Comparison of ENCODE assay signal across 8 mouse cellular contexts in the genomic region with DNA sequence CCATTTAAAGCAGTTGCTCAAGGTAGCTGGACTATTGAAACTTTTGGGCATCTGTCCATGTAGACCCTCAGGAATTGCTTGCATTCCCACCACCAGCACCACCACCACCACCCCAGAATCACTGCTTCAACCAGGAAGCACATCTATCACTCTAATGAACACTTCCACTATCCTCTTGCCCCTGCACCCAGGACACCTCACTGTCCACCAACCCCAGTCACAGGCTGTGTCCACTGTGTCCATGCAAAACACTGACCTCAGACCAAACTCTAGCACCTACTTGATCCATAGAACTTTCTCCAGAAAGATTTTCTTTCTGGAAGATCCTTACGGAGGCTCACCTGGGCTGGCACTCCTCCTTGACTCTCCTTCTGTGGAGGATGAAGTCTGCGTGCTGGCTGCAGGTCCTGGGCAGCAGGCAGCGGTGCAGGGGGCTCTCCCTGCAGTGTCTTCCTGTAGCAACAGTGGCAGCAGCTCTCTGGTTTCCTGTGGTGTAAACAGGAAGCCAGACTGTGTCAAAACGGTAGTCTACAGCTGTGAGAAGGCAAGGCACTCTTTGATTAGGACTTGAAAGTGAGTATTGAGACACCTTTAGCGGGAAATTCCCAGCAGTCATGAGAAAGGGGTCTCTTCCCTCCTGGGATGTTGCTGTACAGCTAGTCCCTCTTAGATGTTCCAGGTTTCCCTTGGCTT. TPM values are rescaled to one million over a fixed set of nuclear protein-coding genes. Genes with fewer than 3 reads are reported as not detected.
DNase-seq lines count a peak whose midpoint lies in the region; ATAC-seq and TF ChIP-seq lines count a peak whose summit lies in the region.

No protein-coding gene starts in this region.

- 0 out of 2 replicates have a peak, but pooled peaks have one; percentile 37 for TF ChIP-seq EP300 in lung, postnatal 0 days (IDR thresholded peaks at IDR 0.05)

- no peak for TF ChIP-seq CTCF in layer of hippocampus, adult 2 months (conservative IDR thresholded peaks at IDR 0.05)
- no peak for TF ChIP-seq CTCF in intestine, postnatal 0 days (IDR thresholded peaks at IDR 0.05; ENCODE audit: low read depth)
- TF ChIP-seq CTCF in lung, postnatal 0 days (IDR thresholded peaks at IDR 0.05), result no peak

- DNase-seq in layer of hippocampus, adult 2 months (ENCODE audit: low spot score in 2 of 2), result no peak
- no peak for DNase-seq in layer of hippocampus, postnatal 36 days
- peak; percentile 36 for DNase-seq in lung, postnatal 0 days (ENCODE audit: low spot score)
- peak; percentile 80 to 91 for DNase-seq in thymus, adult 18-20 months
- no peak for DNase-seq in right cerebral cortex, postnatal 14 days
- no peak for DNase-seq in hindbrain, embryonic 10.5 days (ENCODE audit: low spot score)

- WGBS in intestine, postnatal 0 days, result 52% methylated on average over 5 of the region's 5 CpGs
- WGBS in lung, postnatal 0 days, result 37% methylated on average over 5 of the region's 5 CpGs
- WGBS in forebrain, embryonic 15.5 days, result 72% methylated on average over 5 of the region's 5 CpGs
- 64% methylated on average over 5 of the region's 5 CpGs for whole genome bisulfite sequencing in hindbrain, embryonic 10.5 days

- ATAC-seq in intestine, postnatal 0 days, result no peak
- peak; percentile 36; the same call in 1 of the 2 replicates for ATAC-seq in lung, postnatal 0 days
- ATAC-seq in forebrain, embryonic 15.5 days (replicated peaks), result no peak

- H3K4me3 ChIP-seq in layer of hippocampus, adult 2 months, result no peak overlapping the region
- H3K4me3 ChIP-seq in intestine, postnatal 0 days (ENCODE audit: low read depth, low read length), result no peak overlapping the region
- H3K4me3 ChIP-seq in lung, postnatal 0 days (ENCODE audit: low read depth, low read length), result no peak overlapping the region; the same call in 1 of the 2 replicates
- H3K4me3 ChIP-seq in forebrain, embryonic 15.5 days, result no peak overlapping the region
- no peak overlapping the region for H3K4me3 ChIP-seq in hindbrain, embryonic 10.5 days

- H3K27ac ChIP-seq in layer of hippocampus, adult 2 months, result peak overlapping the region; percentile 11; the same call in 1 of the 2 replicates
- peak overlapping the region; percentile 2; the same call in 1 of the 2 replicates for H3K27ac ChIP-seq in intestine, postnatal 0 days (ENCODE audit: low read depth, low read length)
- H3K27ac ChIP-seq in lung, postnatal 0 days (ENCODE audit: low read length), result 0 out of 2 replicates have a peak overlapping the region, but pooled peaks have one; percentile 2
- H3K27ac ChIP-seq in forebrain, embryonic 15.5 days (replicated peaks), result no peak overlapping the region
- no peak overlapping the region for H3K27ac ChIP-seq in hindbrain, embryonic 10.5 days

- peak overlapping the region; percentile 4; the same call in 1 of the 2 replicates for H3K4me2 ChIP-seq in intestine, postnatal 0 days (replicated peaks; ENCODE audit: low read depth)
- H3K4me2 ChIP-seq in lung, postnatal 0 days (replicated peaks; ENCODE audit: low read depth, low read length), result 0 out of 2 replicates have a peak overlapping the region, but pooled peaks have one; percentile 8
- H3K4me2 ChIP-seq in forebrain, embryonic 15.5 days (replicated peaks), result no peak overlapping the region

- no peaks in the 10 kb centered on the region for H3K9me3 ChIP-seq in intestine, postnatal 0 days (ENCODE audit: control insufficient read depth)
- H3K9me3 ChIP-seq in lung, postnatal 0 days (ENCODE audit: low read length), result no peaks in the 10 kb centered on the region
- H3K9me3 ChIP-seq in forebrain, embryonic 15.5 days, result no peaks in the 10 kb centered on the region
- no peaks in the 10 kb centered on the region for H3K9me3 ChIP-seq in hindbrain, embryonic 10.5 days

- no peak overlapping the region for H3K9ac ChIP-seq in intestine, postnatal 0 days (ENCODE audit: low read depth, low read length)
- no peak overlapping the region for H3K9ac ChIP-seq in lung, postnatal 0 days (replicated peaks; ENCODE audit: low read depth)
- no peak overlapping the region for H3K9ac ChIP-seq in forebrain, embryonic 15.5 days (replicated peaks)

- H3K36me3 ChIP-seq in intestine, postnatal 0 days (ENCODE audit: control insufficient read depth, insufficient read depth), result no peaks in the 10 kb centered on the region
- no peaks in the 10 kb centered on the region for H3K36me3 ChIP-seq in lung, postnatal 0 days (ENCODE audit: insufficient read depth, low read length)
- no peaks in the 10 kb centered on the region for H3K36me3 ChIP-seq in forebrain, embryonic 15.5 days
- H3K36me3 ChIP-seq in hindbrain, embryonic 10.5 days, result no peaks in the 10 kb centered on the region

- H3K4me1 ChIP-seq in intestine, postnatal 0 days (replicated peaks; ENCODE audit: control insufficient read depth, insufficient read depth, low read length), result peaks cover 8% of the 10 kb centered on the region
- H3K4me1 ChIP-seq in lung, postnatal 0 days (ENCODE audit: insufficient read depth, low read depth, low read length), result no peaks in the 10 kb centered on the region
- H3K4me1 ChIP-seq in forebrain, embryonic 15.5 days, result no peaks in the 10 kb centered on the region
- H3K4me1 ChIP-seq in hindbrain, embryonic 10.5 days (replicated peaks), result no peaks in the 10 kb centered on the region

- no peaks in the 10 kb centered on the region for H3K27me3 ChIP-seq in intestine, postnatal 0 days (replicated peaks; ENCODE audit: control insufficient read depth, insufficient read depth, low read length)
- H3K27me3 ChIP-seq in lung, postnatal 0 days (replicated peaks; ENCODE audit: insufficient read depth, low read length), result no peaks in the 10 kb centered on the region
- H3K27me3 ChIP-seq in forebrain, embryonic 15.5 days, result no peaks in the 10 kb centered on the region
- no peaks in the 10 kb centered on the region for H3K27me3 ChIP-seq in hindbrain, embryonic 10.5 days (ENCODE audit: insufficient read depth, poor library complexity, severe bottlenecking)

RNA-seq across cellular contexts. Expression of gene Stard5, which starts 23.3 kb away (rescaled TPM):
- total RNA-seq in layer of hippocampus, adult 2 months (2021), result 10 to 100 TPM; 18.3 to 18.5 TPM
- total RNA-seq in layer of hippocampus, postnatal 36 days (2021), result 10 to 100 TPM; 17.2 to 18.1 TPM
- polyA plus RNA-seq in intestine, postnatal 0 days (2015; fragmentation: Nextera tagmentation; extraction: Ambion mirVana), result 67.6 and 73.2 TPM in 2 replicates
- polyA plus RNA-seq in lung, postnatal 0 days (2015; fragmentation: Nextera tagmentation; extraction: Ambion mirVana), result 12.9 and 13.4 TPM in 2 replicates
- 6.8 and 6.9 TPM in 2 replicates for polyA plus RNA-seq in forebrain, embryonic 15.5 days (2015; fragmentation: Nextera tagmentation; extraction: Ambion mirVana)
- 12.8 and 14.2 TPM in 2 replicates for polyA plus RNA-seq in hindbrain, embryonic 10.5 days (2016; fragmentation: Nextera tagmentation; extraction: Ambion mirVana)

Comparison
In these comparisons a context has a peak if more than half of its experiments do, and no peak if none do; other contexts are left out.
1. DNase-seq: peak in lung, postnatal 0 days (single experiment) and thymus, adult 18-20 months (2 of 2); none in layer of hippocampus, adult 2 months (0 of 2), layer of hippocampus, postnatal 36 days (0 of 2), right cerebral cortex, postnatal 14 days (single experiment) and hindbrain, embryonic 10.5 days (single experiment).
2. H3K27ac ChIP-seq: peak in layer of hippocampus, adult 2 months (single experiment), intestine, postnatal 0 days (single experiment) and lung, postnatal 0 days (single experiment); none in forebrain, embryonic 15.5 days (single experiment) and hindbrain, embryonic 10.5 days (single experiment).